Mouse (Mus musculus): Measurements from ENCODE around the gene Ctdsp1. TPM values are rescaled to one million over a fixed set of nuclear protein-coding genes. Genes with fewer than 3 reads are reported as not detected.

The Ctdsp1 gene
- total RNA-seq, 2 experiments from 2014 or later: 117 to 122 TPM

- intact Hi-C loops (cut with DNase I): no loop called here
- DNase-seq: no peak
Measured at GRCm38 (mm10) chr1:74374980-74375379, 16.3 kb upstream of the Ctdsp1 start, which contains the start of gene Slc11a1. Gene Slc11a1, plus strand, starts transcription at chr1:74375195.

GRCm38 (mm10) chr1:74375561-74375960 is 15.7 kb upstream of the Ctdsp1 start:
- no peak for DNase-seq
- intact Hi-C loops (cut with DNase I): no loop called here

GRCm38 (mm10) chr1:74376396-74376795 is 14.9 kb upstream of the Ctdsp1 start:
- peak; percentile 48 to 60 for DNase-seq
- intact Hi-C loops (cut with DNase I): no loop called here

GRCm38 (mm10) chr1:74379058-74379504 is 12.2 kb upstream of the Ctdsp1 start:
- intact Hi-C loops (cut with DNase I): no loop called here
- DNase-seq: no peak

- no peak for DNase-seq
- intact Hi-C loops (cut with DNase I): no loop called here
Measured at GRCm38 (mm10) chr1:74380484-74380883, 10.8 kb upstream of the Ctdsp1 start.

- intact Hi-C loops (cut with DNase I): no loop called here
- DNase-seq: no peak
Measured at GRCm38 (mm10) chr1:74381588-74382021, 9.7 kb upstream of the Ctdsp1 start.

- intact Hi-C loops (cut with DNase I): no loop called here
Measured at GRCm38 (mm10) chr1:74383385-74383784, 7.9 kb upstream of the Ctdsp1 start.

GRCm38 (mm10) chr1:74384525-74384924 is 6.8 kb upstream of the Ctdsp1 start:
- DNase-seq: no peak
- intact Hi-C loops (cut with DNase I): no loop called here

More at GRCm38 (mm10) chr1:74383385-74383784, 7.9 kb upstream of the Ctdsp1 start:
- no peak for DNase-seq

GRCm38 (mm10) chr1:74385064-74385463 is 6.2 kb upstream of the Ctdsp1 start:
- intact Hi-C loops (cut with DNase I): no loop called here
- no peak for DNase-seq

- intact Hi-C loops (cut with DNase I): no loop called here
- no peak for DNase-seq
Measured at GRCm38 (mm10) chr1:74385531-74385930, 5.8 kb upstream of the Ctdsp1 start.

GRCm38 (mm10) chr1:74386363-74386713 is 5.0 kb upstream of the Ctdsp1 start:
- no peak for DNase-seq
- intact Hi-C loops (cut with DNase I): loop anchor here (2.0 kb wide), 2 partner anchors 18 to 74 kb away; no protein-coding TSS in a partner anchor

GRCm38 (mm10) chr1:74386714-74387385 is 4.5 kb upstream of the Ctdsp1 start:
- peak; percentile 98 for DNase-seq
- intact Hi-C loops (cut with DNase I): loop anchor here (2.0 kb wide), 2 partner anchors 18 to 74 kb away; no protein-coding TSS in a partner anchor

GRCm38 (mm10) chr1:74387386-74387988 is 3.8 kb upstream of the Ctdsp1 start:
- intact Hi-C loops (cut with DNase I): loop anchor here (2.0 kb wide), 2 partner anchors 19 to 75 kb away; no protein-coding TSS in a partner anchor
- no peak for DNase-seq

GRCm38 (mm10) chr1:74388398-74388920 is 2.9 kb upstream of the Ctdsp1 start:
- intact Hi-C loops (cut with DNase I): no loop called here
- DNase-seq: no peak

- intact Hi-C loops (cut with DNase I): no loop called here
- peak; percentile 58 to 68 for DNase-seq
Measured at GRCm38 (mm10) chr1:74389831-74390286, 1.4 kb upstream of the Ctdsp1 start.

- DNase-seq: peak; percentile 74 to 83
- intact Hi-C loops (cut with DNase I): no loop called here
Measured at GRCm38 (mm10) chr1:74390287-74390906, 912 bp upstream of the Ctdsp1 start.

GRCm38 (mm10) chr1:74391844-74392441 is 634 bp downstream of the Ctdsp1 start:
- intact Hi-C loops (cut with DNase I): no loop called here
- peak; percentile 88 for DNase-seq

- DNase-seq: peak in 1 of 2 experiments; percentile 29
- intact Hi-C loops (cut with DNase I): no loop called here
Measured at GRCm38 (mm10) chr1:74392446-74392994, 1.2 kb downstream of the Ctdsp1 start.

- intact Hi-C loops (cut with DNase I): no loop called here
Measured at GRCm38 (mm10) chr1:74393010-74393409, 1.7 kb downstream of the Ctdsp1 start.

GRCm38 (mm10) chr1:74393697-74394096 is 2.4 kb downstream of the Ctdsp1 start:
- intact Hi-C loops (cut with DNase I): no loop called here

More at GRCm38 (mm10) chr1:74393010-74393409, 1.7 kb downstream of the Ctdsp1 start:
- DNase-seq: no peak

More at GRCm38 (mm10) chr1:74393697-74394096, 2.4 kb downstream of the Ctdsp1 start:
- DNase-seq: no peak
